Mouse (Mus musculus): ENCODE data around the gene Cc2d1a. TPM values are rescaled to one million over a fixed set of nuclear protein-coding genes. Genes with fewer than 3 reads are reported as not detected.

The Cc2d1a gene
- polyA plus RNA-seq (2014; fragmentation: Nextera tagmentation; extraction: Ambion mirVana), result 14.7 and 21.7 TPM in 2 replicates

- Histone ChIP-seq H3K4me1 (ENCODE audit: control insufficient read depth, insufficient read depth, low read length) (peaks cover 11% of the 10 kb centered on the region), H3K4me2 (ENCODE audit: low read length) (peak within 1 kb of the TSS; percentile 83), H3K9ac (ENCODE audit: low read length) (peak within 1 kb of the TSS; percentile 87), H3K27me3 (replicated peaks; ENCODE audit: control insufficient read depth, insufficient read depth, low read length) (no peaks in the 10 kb centered on the region), H3K4me3 (ENCODE audit: low read depth, low read length) (peak within 1 kb of the TSS; percentile 69), H3K36me3 (ENCODE audit: control insufficient read depth, insufficient read depth, low read length) (peaks cover 16% of the 10 kb centered on the region), H3K27ac (ENCODE audit: low read depth, low read length) (no peak within 1 kb of the TSS), H3K9me3 (replicated peaks; ENCODE audit: control insufficient read depth, low read length) (no peaks in the 10 kb centered on the region)
- ATAC-seq (peak; percentile 97), DNase-seq (ENCODE audit: low spot score) (peak; percentile 98)
- WGBS, result 21% methylated on average over 45 of the region's 49 CpGs
Measured at GRCm38 (mm10) chr8:84147769-84148530, at the start of gene Cc2d1a, which contains the start of gene 4930432K21Rik. Gene Cc2d1a (minus strand): TSS chr8:84147936. Gene 4930432K21Rik (plus strand): TSS chr8:84148025.

GRCm38 (mm10) chr8:84197141-84197921, 49.6 kb upstream of the Cc2d1a start:
- peak; percentile 49 for ATAC-seq
- Histone ChIP-seq H3K9ac (ENCODE audit: low read length) (peak overlapping the region; percentile 47), H3K27ac (ENCODE audit: low read depth, low read length) (peak overlapping the region; percentile 89), H3K4me3 (ENCODE audit: low read depth, low read length) (peak overlapping the region; percentile 40), H3K36me3 (ENCODE audit: control insufficient read depth, insufficient read depth, low read length) (no peaks in the 10 kb centered on the region), H3K9me3 (replicated peaks; ENCODE audit: control insufficient read depth, low read length) (no peaks in the 10 kb centered on the region), H3K27me3 (replicated peaks; ENCODE audit: control insufficient read depth, insufficient read depth, low read length) (no peaks in the 10 kb centered on the region), H3K4me2 (ENCODE audit: low read length) (peak overlapping the region; percentile 53), H3K4me1 (ENCODE audit: control insufficient read depth, insufficient read depth, low read length) (peaks cover 27% of the 10 kb centered on the region)
- 2% methylated on average over 43 of the region's 43 CpGs for WGBS
- peak; percentile 96 for DNase-seq (ENCODE audit: low spot score)

- H3K27ac ChIP-seq (ENCODE audit: low read depth, low read length), result no peak overlapping the region
- no peaks in the 10 kb centered on the region for H3K27me3 ChIP-seq (replicated peaks; ENCODE audit: control insufficient read depth, insufficient read depth, low read length)
- WGBS, result 68% methylated on average over 3 of the region's 3 CpGs
- no peak for ATAC-seq
- H3K4me2 ChIP-seq (ENCODE audit: low read length), result no peak overlapping the region
- no peaks in the 10 kb centered on the region for H3K9me3 ChIP-seq (replicated peaks; ENCODE audit: control insufficient read depth, low read length)
- DNase-seq (ENCODE audit: low spot score), result no peak
- H3K9ac ChIP-seq (ENCODE audit: low read length), result no peak overlapping the region
- H3K4me3 ChIP-seq (ENCODE audit: low read depth, low read length), result no peak overlapping the region
- H3K36me3 ChIP-seq (ENCODE audit: control insufficient read depth, insufficient read depth, low read length), result no peaks in the 10 kb centered on the region
- H3K4me1 ChIP-seq (ENCODE audit: control insufficient read depth, insufficient read depth, low read length), result peaks cover 20% of the 10 kb centered on the region
Measured at GRCm38 (mm10) chr8:84194224-84194743, 46.5 kb upstream of the Cc2d1a start.

GRCm38 (mm10) chr8:84193566-84193965, 45.8 kb upstream of the Cc2d1a start:
- Histone ChIP-seq H3K4me1 (ENCODE audit: control insufficient read depth, insufficient read depth, low read length) (peaks cover 15% of the 10 kb centered on the region), H3K27ac (ENCODE audit: low read depth, low read length) (no peak overlapping the region), H3K27me3 (replicated peaks; ENCODE audit: control insufficient read depth, insufficient read depth, low read length) (no peaks in the 10 kb centered on the region), H3K9me3 (replicated peaks; ENCODE audit: control insufficient read depth, low read length) (no peaks in the 10 kb centered on the region), H3K9ac (ENCODE audit: low read length) (no peak overlapping the region), H3K36me3 (ENCODE audit: control insufficient read depth, insufficient read depth, low read length) (no peaks in the 10 kb centered on the region), H3K4me3 (ENCODE audit: low read depth, low read length) (no peak overlapping the region), H3K4me2 (ENCODE audit: low read length) (no peak overlapping the region)
- no peak for DNase-seq (ENCODE audit: low spot score)
- ATAC-seq, result no peak
- 84% methylated on average over 5 of the region's 5 CpGs for WGBS

- no peak for DNase-seq (ENCODE audit: low spot score)
- no peak overlapping the region for H3K27ac ChIP-seq (ENCODE audit: low read depth, low read length)
- H3K9ac ChIP-seq (ENCODE audit: low read length), result no peak overlapping the region
- H3K27me3 ChIP-seq (replicated peaks; ENCODE audit: control insufficient read depth, insufficient read depth, low read length), result no peaks in the 10 kb centered on the region
- H3K4me3 ChIP-seq (ENCODE audit: low read depth, low read length), result no peak overlapping the region
- ATAC-seq, result no peak
- no peaks in the 10 kb centered on the region for H3K36me3 ChIP-seq (ENCODE audit: control insufficient read depth, insufficient read depth, low read length)
- peaks cover 11% of the 10 kb centered on the region for H3K4me1 ChIP-seq (ENCODE audit: control insufficient read depth, insufficient read depth, low read length)
- WGBS, result 76% methylated on average over 4 of the region's 4 CpGs
- no peak overlapping the region for H3K4me2 ChIP-seq (ENCODE audit: low read length)
- no peaks in the 10 kb centered on the region for H3K9me3 ChIP-seq (replicated peaks; ENCODE audit: control insufficient read depth, low read length)
Measured at GRCm38 (mm10) chr8:84193161-84193560, 45.4 kb upstream of the Cc2d1a start.

GRCm38 (mm10) chr8:84192555-84192954, 44.8 kb upstream of the Cc2d1a start:
- no peak overlapping the region for H3K4me3 ChIP-seq (ENCODE audit: low read depth, low read length)
- H3K9ac ChIP-seq (ENCODE audit: low read length), result peak overlapping the region; percentile 29; the same call in 1 of the 2 replicates
- WGBS, result 3% methylated on average over 33 of the region's 33 CpGs
- H3K4me1 ChIP-seq (ENCODE audit: control insufficient read depth, insufficient read depth, low read length), result peaks cover 5% of the 10 kb centered on the region
- H3K27ac ChIP-seq (ENCODE audit: low read depth, low read length), result 0 out of 2 replicates have a peak overlapping the region, but pooled peaks have one; percentile 27
- H3K4me2 ChIP-seq (ENCODE audit: low read length), result peak overlapping the region; percentile 36
- H3K27me3 ChIP-seq (replicated peaks; ENCODE audit: control insufficient read depth, insufficient read depth, low read length), result 0 out of 2 replicates have a peak, but pooled peaks cover 2% of the 10 kb centered on the region
- DNase-seq (ENCODE audit: low spot score) (peak; percentile 72), ATAC-seq (peak; percentile 61)
- no peaks in the 10 kb centered on the region for H3K36me3 ChIP-seq (ENCODE audit: control insufficient read depth, insufficient read depth, low read length)
- H3K9me3 ChIP-seq (replicated peaks; ENCODE audit: control insufficient read depth, low read length), result no peaks in the 10 kb centered on the region

- Histone ChIP-seq H3K9ac (ENCODE audit: low read length) (no peak overlapping the region), H3K9me3 (replicated peaks; ENCODE audit: control insufficient read depth, low read length) (no peaks in the 10 kb centered on the region), H3K27me3 (replicated peaks; ENCODE audit: control insufficient read depth, insufficient read depth, low read length) (0 out of 2 replicates have a peak, but pooled peaks cover 3% of the 10 kb centered on the region), H3K4me2 (ENCODE audit: low read length) (peak overlapping the region; percentile 36; the same call in 1 of the 2 replicates), H3K4me1 (ENCODE audit: control insufficient read depth, insufficient read depth, low read length) (peaks cover 7% of the 10 kb centered on the region), H3K27ac (ENCODE audit: low read depth, low read length) (peak overlapping the region; percentile 58; the same call in 1 of the 2 replicates), H3K36me3 (ENCODE audit: control insufficient read depth, insufficient read depth, low read length) (no peaks in the 10 kb centered on the region), H3K4me3 (ENCODE audit: low read depth, low read length) (no peak overlapping the region)
- ATAC-seq, result peak; percentile 59
- DNase-seq (ENCODE audit: low spot score), result no peak
- 33% methylated on average over 13 of the region's 13 CpGs for whole genome bisulfite sequencing
Measured at GRCm38 (mm10) chr8:84192023-84192422, 44.3 kb upstream of the Cc2d1a start.

- H3K27ac ChIP-seq (ENCODE audit: low read depth, low read length), result no peak overlapping the region
- DNase-seq (ENCODE audit: low spot score) (no peak), ATAC-seq (no peak)
- no peak overlapping the region for H3K4me3 ChIP-seq (ENCODE audit: low read depth, low read length)
- H3K4me2 ChIP-seq (ENCODE audit: low read length), result no peak overlapping the region
- WGBS, result 90% methylated on average over 7 of the region's 7 CpGs
- no peaks in the 10 kb centered on the region for H3K9me3 ChIP-seq (replicated peaks; ENCODE audit: control insufficient read depth, low read length)
- 0 out of 2 replicates have a peak, but pooled peaks cover 3% of the 10 kb centered on the region for H3K27me3 ChIP-seq (replicated peaks; ENCODE audit: control insufficient read depth, insufficient read depth, low read length)
- no peaks in the 10 kb centered on the region for H3K36me3 ChIP-seq (ENCODE audit: control insufficient read depth, insufficient read depth, low read length)
- H3K4me1 ChIP-seq (ENCODE audit: control insufficient read depth, insufficient read depth, low read length), result peaks cover 12% of the 10 kb centered on the region
- no peak overlapping the region for H3K9ac ChIP-seq (ENCODE audit: low read length)
Measured at GRCm38 (mm10) chr8:84190191-84190867, 42.6 kb upstream of the Cc2d1a start.
